Mouse (Mus musculus): ENCODE measurements at regions not wholly inside any gene's neighbourhood (a gene's known extent, or its start where the extent isn't known, plus 50 kb on each side); places are given as distances from the start of the nearest gene placed in this dataset.

GRCm38 (mm10) chr4:4920256-4920655, 127.1 kb upstream of the Impad1 start:
- no peak for DNase-seq (ENCODE audit: extremely low read depth, low read depth, low spot score)

GRCm38 (mm10) chr4:4875257-4875656, 82.1 kb upstream of the Impad1 start:
- no peak for DNase-seq (ENCODE audit: extremely low read depth, low read depth, low spot score)

- DNase-seq (ENCODE audit: extremely low read depth, low read depth, low spot score) = no peak
Observed at GRCm38 (mm10) chr4:4858345-4858744, 65.2 kb upstream of the Impad1 start.

Measured in fat pad, adult 2 months (tissue).